Mouse (Mus musculus): Measurements from ENCODE around the gene Stim1.

GRCm38 (mm10) chr7:102440822-102441656, 173.4 kb downstream of the Stim1 start:
- no peak for TF ChIP-seq CTCF (IDR thresholded peaks at IDR 0.05; ENCODE audit: low read depth, low read length)
- TF ChIP-seq POLR2A (IDR thresholded peaks at IDR 0.05; ENCODE audit: extremely low read depth, insufficient read depth, low read length), result no peak
